Mouse (Mus musculus): Measurements from ENCODE around the gene Smarcb1.
"Not testable (repeated sequence)": the region's sequence is repeated elsewhere in the genome, so short reads cannot be mapped to it uniquely, and the experiment has no call there.

Gene Smarcb1

DNA sequence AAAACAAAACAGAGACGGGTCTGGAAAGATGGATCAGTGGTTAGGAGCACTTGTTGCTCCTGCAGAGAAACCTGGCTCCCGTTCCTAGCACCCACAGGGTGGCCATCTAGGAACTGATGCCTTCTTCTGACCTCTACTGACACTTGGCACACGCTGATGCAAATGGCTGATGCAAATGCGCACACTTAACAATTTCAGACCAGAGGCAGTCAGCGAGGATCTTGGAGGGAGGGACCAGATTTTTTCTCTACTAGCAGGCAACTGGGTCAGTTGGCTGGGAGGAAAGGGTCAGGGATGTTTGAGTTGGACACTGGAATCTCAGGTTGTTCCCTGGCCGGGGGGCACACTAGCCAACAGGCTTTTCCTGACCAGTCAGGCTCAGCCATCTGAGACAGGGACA, 11.5 kb upstream of the Smarcb1 start, which contains the start of gene Chchd10:
TSS of gene Chchd10 (plus strand) at position 240 of the 400 bp plus-strand sequence.
- DNase-seq: no peak

DNA sequence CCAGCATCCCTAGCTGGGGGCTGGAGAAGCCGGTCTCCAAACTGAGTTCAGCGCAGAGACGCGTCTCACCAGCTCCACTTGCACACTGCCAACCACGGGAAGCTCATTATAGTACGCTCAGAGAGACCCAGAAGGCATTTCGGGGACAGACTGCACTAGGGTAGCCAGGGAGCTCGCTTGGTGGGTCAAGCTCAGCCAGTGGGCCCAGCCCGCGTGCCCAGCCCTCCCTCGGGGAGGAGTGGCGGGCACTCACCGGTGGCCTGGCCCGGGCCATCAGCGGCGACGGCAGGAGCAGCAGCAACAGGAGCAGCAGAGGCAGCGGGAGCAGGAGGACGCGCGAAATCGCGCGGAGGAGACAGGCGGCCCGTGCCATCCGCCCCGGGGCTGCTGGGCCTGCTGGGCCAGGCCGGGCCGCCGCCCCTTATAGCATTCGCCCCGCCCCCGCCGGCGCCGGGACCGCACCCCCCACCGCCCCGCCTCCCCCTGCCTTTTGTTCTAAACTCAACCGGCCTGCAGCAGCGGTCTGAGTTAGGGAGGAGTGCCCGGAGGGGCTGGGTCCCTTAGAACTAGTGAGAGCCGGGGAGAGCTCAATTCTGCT, 10.8 kb upstream of the Smarcb1 start:
- DNase-seq: no peak

DNA sequence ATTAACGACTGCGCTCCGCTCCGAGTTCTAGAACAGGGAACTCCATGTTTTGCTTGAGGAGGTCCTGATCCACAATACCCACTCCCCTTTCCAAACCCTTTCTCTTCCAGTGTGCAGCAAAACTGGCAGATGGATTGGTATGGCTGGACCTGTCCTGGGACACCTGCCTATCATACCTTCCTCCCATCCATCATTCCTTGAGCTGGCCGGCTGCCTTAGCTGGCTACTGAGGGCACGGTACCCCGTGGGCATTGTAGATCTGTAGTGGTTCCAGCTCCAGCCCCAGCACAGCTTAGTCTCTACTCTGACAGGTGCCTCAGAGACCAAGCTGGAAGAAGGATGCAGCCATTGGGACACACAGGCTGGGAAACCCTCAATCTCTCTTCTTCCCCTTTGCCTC, 9.9 kb upstream of the Smarcb1 start:
- no peak for DNase-seq

DNA sequence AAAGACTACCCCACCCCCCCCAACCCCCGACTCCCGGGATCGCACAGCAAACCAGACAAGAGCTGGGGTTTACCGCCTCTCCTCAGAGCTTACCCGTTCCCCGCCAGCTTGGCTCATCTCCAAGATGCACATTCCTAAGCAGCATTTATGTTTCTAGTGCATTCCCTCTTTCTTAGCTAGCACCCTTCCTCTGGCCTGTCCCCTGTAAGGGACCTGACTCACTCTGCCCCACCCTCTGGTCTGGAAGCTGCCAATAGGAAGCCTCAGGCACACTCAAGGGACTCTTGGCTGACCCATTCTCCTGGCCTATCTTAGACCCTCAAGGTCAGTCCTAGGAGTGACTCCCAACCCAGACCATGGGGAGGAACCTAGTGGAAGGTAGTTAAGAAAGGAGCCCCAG, 8.9 kb upstream of the Smarcb1 start:
- DNase-seq: no peak

DNA sequence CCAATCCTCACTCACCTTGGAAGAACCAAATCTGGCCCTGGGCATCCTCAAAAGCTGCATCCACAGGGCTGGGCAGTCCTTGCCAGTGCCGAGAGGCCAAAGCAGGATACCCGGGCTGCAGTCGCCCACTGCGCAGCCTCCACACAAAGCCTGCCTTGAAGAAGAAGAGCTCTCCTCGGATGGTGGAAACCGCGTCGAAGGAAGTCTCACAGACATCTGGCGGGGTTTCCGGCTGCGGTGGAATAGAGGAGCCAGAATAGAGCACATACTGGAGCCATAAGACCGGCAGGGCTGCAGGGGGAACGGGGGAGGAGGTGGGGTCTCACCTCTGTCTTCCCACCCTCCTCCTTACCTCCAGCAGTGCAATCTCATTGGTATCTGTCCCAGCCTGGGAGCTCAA, 5.0 kb upstream of the Smarcb1 start:
- no peak for DNase-seq

DNA sequence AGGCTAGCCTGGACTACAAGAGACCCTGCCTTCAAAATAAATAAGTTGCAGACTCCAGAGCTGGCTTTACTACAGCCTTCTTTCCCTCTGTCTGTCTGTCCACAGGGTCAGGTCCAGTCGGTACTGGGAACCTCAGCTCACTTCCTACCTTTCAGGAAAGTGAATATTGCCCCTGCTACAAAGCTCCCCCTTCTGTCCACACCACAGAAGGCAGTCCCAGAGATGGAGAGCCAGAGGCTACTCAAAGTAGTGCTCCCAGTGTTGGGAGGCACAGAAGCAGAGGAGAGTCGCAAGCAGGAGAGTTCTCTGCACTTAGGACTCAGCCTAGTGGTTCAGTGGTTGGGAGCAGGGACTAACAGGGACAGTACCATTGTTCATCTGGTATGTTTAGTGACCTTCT, 2.9 kb upstream of the Smarcb1 start:
- no peak for DNase-seq

DNA sequence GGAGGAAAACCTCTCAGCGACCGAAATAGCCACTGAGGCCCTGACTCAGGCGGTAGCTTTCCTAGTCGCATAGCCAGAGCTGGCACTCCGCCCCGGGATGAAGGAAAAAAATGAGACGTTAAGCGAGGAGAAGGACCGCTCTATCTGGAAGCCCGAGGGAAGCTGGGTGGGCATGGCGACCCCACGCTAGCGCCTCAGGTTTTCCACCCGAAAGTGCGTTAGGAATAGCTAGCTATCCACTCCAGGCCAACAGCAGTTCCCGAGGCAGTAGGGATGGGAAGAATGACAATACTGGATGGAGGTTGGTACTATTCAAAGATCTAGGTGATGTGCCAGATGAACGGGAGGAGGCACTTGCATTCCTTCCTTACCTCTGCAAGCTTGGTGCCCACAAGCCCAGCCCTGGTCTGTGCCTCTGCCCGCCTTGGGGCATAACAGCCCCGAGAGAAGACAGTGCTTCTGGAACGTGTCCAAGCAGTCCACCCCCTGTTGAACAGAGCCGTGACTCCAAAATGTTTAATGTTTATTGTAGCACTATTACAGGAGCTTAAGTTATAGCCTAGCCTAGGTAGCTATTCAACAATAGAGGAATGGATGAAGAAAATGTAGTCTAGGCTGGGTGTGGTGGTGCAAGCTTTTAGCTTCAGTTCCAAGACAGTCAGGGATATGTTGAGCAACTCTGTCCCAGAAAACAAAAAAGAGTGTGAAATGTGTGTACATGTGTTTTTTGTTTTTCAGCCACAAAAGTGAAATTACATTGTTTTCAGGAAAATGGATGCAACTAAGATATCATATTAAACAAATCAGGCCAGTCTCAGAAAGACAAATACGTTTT, 526 bp upstream of the Smarcb1 start:
- peak; percentile 72 for DNase-seq

DNA sequence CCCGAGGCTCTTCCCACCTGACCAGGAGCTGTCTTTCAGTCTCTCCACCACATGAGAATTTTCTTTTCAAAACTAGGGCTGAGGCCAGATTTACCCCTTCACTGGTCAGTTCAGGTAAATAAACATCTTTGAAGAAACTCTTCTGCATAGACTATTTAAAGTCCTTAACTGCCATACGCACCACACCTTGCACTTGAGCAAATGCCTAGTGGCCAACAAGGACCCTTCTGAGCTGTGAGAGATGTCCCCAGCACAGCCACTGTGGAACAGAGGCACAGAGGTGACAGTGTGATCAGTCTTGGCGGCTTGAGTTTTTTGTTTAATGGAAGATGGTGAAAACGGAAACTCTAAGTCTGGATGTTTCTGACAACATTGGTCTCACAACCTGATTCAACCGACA, 2.4 kb downstream of the Smarcb1 start:
- no peak for DNase-seq

DNA sequence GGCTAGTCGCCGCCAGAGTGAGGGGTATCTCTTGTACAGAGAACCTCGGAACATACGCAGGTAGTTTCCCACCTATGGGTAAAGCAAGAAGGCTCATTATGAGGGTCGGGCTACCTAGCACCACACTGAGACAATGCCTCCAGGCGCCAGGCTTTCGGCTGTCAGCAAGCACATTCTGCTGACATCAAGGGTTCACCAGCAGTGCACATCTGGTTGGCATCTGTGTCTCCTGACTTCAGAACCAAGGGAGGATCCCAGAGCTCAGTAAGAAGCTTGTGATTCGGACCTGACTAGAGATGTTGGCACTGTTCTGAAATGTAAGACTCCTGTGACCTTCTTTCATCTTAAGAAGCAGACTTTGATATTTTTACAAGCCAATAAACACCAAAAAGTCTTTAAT, 4.6 kb downstream of the Smarcb1 start:
- DNase-seq: no peak

DNA sequence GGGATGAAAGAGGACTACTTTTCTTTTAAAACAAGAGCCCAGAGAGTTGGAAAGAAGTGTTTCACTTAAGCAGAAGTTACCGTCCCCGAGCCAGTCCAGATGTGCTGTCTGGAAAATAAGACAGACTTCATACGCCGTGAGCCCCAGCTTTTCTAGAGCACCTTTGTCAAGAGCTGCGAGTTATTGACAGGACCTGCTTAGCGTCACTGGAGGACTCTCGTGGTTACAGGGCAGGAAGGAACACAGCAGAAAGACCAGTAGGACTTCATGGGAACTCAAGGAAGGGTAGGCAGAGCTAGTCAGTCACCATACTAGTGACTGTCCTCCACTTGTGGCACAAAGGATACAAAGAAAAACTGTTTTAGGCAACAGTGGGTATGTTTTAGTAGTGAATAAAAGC, 5.9 kb downstream of the Smarcb1 start:
- DNase-seq: no peak

DNA sequence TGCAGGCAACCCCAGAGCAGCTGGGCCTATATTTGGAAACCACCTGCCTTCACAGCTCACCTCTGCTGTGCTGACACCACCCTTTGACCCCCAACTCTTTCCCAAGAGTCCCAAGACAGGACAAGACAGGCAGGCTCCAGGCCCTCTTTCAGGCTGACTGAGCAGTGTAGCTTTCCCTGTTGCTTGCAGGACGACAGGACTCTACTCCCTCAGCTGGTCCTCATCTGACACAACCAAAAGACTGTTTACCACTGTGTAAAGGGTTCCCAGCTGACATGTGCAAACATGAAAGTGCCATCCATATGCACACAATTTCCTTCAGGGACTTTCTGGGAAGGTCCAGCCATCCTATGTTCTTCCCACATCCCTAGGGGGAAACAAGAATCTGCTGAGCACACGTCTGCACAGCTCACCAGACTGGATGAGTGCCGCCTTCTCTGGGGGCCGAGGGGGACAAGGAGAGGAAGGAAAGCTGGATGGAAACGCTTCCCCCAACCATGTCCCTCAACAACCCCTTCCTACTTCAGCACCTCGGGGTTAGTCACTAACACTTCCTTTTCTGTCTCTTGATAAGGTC, 8.3 kb downstream of the Smarcb1 start:
- no peak for DNase-seq

DNA sequence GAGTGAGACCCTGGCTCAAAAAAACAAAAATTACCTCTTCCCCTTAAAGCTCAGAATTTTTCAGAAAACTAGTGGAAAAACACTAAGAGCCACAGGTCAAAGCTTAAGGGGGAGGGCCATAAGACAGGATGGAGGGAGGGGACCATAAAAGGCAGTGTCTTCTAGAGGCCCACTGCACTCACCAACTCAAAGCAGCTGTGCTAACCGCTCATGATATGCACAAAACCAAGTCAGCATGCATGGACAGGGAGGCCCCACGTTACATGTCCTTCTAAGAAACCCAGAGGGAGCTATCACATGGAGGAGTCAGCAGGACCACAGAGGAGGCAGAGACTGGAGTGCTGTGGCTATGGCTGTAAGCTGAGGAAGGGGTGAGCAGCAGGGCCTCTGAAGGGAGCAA, 10.7 kb downstream of the Smarcb1 start:
- no peak for DNase-seq

DNA sequence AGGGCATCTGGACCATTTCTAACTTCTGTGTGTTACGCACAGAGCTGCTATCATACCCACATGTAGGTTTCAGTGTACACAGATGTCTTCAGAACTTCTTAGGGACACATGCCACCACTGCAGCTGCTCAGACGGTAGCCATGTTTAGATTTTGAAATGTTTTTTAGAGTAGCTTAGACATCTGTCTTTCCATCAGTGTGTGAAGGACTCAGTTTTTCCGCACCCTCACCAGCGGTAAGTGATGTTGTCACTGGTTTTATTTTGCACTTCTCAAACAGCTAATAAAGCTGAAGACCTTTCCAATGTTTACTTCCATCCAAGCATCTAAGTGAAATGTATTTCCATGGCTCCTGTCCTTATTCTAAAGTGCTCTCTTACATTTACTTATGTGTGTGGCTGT, 14.5 kb downstream of the Smarcb1 start:
- no peak for DNase-seq

DNA sequence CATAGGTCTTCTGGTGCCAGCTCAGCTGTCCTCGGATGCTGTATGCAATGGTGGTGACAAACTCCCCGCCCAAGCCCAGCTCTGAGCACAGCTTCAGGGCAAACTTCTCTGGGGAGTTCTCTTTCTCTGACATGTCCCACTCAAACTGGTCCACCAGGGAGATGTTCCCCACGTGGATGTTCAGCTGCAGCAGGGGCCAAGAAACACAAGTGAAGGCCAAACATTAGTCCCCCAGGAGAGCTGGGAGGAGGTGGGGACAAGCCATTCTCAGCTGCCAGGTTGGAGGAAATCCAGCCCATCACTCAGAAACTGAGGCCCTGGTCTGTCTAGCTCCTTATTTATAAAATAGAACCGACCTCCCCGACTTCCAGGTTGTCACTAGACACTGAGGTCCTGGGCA, 17.0 kb downstream of the Smarcb1 start:
- no peak for DNase-seq

DNA sequence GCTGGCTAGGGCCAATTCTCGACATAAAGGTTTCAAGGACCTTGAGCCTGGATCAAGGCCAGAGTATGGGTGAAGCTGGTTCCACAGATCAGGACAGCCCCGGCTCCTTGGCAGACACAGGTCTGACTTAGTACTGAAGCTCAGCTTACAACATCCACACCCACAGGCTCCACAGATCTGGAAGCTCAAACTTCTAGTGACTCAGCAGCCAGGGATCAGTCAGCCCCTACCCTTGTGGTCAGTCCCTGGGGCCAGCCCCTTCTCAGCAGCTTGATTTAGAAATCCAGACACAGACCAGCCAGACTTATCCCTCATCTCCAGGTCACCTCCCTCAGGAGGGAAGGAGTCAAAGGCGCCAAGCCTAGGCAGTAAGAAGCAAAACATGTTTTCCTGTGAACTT, 22.6 kb downstream of the Smarcb1 start:
- no peak for DNase-seq

DNA sequence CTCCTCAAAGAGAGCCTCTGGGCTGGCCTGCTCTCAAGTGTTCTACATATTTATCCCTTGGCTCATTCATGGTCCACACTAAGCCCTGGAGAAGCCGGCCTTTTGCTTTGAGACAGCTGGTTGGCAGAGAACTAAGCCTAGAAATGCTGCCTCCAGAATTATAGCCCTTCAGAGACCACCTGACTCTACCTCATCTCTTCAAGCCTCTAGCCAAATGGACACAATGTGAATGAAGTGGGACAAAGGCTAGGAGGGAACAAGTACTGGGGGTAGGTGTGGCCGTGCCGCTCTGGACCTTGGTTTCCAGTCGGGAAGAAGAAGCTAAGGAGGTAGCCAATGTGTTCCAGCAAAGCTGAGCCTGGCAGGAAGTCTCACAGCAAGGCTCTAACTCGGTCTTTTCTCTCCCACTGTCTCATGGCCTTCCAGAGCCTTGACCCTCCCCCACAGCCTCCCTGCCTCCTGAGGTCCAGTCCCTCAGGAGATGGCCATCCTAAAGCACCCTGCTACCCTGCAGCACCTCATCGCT, 23.3 kb downstream of the Smarcb1 start:
- DNase-seq: no peak

DNA sequence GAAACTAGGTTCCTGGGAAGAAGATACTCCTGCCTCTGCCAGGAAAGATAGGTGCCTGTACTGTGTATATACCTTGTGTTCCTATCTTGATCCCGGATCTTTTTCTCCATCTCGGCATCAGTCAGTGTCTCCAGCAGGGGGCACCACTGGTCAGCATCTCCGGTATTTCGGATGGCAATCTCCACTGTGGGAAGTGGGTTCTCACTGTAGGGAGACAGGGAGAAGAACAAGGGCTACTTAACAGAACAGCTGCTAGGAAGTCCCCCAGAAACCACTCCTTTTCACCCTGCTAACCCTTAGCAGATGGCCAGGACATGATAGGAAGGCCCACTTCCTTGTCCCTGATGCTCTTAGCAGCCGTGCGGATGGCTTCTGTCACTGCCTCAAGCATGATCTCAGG, 24.0 kb downstream of the Smarcb1 start:
- peak; percentile 84 for DNase-seq

DNA sequence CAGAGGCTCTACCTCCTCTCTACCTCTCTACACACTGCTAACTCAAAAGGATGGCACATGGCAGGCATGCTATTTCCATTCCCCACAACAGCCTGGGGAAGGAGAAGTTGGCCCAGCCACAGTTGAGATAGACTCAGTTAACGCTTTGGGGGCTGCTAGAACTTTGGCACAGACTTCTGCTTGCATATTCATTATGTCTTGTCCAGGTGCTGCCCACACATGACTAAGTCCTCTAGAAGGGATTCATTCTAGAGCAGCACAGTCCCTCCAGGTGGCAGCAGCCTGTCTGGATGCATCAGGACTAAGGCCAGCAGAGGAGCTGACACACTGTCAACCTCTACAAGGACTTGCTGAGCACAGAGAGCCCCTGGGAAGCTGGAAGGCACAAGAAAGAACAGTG, 25.2 kb downstream of the Smarcb1 start:
- no peak for DNase-seq

DNA sequence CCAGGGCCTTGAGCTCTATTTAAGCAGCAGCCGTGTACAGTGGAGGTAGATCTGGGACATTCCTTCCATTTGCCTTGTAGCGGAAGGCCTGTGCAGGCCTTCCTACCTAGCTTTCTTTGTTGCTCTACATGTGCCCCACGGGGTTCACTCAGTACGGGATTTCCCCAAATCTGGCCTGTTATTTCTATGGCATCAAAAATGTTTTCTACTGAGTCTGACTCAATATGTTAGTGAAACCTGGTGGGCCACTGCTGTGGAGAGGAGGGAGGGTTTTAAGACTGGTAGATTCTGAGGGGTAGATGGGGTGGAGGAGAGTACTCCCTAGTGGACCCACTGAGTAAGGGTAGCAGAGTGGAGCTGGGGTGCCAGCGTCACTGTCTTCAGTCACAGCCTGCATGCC, 25.7 kb downstream of the Smarcb1 start:
- DNase-seq: no peak

DNA sequence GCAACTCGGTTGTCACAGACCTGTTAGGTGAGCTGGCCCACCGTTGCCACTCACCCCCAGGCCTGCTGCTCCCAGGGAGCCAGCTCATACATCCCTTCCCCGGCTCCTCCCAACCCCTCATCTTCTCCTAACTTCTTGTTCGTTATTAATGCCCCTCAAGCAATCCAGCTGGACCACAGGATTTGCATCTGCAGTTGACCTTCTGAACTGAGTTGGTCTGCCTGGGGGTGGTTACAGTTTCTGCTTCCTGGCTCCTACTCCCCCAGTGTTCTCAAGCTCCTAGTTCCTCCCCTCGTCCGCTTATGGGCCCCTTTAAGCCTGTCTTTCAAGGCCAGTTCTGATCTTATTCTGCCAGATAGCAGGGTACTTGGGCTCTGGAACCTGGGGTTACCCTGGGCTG, 26.8 kb downstream of the Smarcb1 start:
- no peak for DNase-seq

DNA sequence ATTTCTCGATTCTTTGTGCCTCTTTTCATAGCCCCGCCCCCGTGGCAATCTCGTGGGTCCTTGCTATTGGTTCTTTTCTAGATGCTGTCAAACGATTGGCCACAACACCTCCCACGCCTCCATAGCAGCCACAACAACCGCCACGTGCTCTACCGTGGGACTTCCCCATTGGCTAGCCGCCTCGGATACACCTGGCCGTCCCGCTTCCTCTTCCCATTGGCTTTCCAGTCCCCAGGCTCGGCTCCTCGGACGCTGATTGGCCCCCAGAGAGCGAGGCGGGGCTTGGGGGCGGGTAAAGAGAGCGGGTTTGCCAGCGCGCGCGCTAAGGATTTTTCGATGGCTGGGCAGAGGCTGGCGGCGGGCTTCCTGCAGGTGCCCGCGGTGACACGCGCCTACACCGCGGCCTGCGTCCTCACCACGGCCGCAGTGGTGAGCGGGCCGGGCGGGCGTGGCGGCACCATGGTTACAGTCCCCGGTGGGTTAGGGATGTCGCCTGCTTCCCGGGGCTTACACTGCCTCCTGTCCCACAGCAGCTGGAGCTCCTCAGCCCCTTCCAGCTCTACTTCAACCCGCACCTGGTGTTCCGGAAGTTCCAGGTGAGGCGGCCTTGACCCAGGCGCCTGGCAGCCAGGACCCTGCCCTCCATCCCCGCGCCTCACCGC, 28.2 kb downstream of the Smarcb1 start, which contains the start of gene Derl3:
TSS of gene Derl3 (plus strand) at position 325 of the 662 bp plus-strand sequence.
- peak; percentile 98 for DNase-seq

DNA sequence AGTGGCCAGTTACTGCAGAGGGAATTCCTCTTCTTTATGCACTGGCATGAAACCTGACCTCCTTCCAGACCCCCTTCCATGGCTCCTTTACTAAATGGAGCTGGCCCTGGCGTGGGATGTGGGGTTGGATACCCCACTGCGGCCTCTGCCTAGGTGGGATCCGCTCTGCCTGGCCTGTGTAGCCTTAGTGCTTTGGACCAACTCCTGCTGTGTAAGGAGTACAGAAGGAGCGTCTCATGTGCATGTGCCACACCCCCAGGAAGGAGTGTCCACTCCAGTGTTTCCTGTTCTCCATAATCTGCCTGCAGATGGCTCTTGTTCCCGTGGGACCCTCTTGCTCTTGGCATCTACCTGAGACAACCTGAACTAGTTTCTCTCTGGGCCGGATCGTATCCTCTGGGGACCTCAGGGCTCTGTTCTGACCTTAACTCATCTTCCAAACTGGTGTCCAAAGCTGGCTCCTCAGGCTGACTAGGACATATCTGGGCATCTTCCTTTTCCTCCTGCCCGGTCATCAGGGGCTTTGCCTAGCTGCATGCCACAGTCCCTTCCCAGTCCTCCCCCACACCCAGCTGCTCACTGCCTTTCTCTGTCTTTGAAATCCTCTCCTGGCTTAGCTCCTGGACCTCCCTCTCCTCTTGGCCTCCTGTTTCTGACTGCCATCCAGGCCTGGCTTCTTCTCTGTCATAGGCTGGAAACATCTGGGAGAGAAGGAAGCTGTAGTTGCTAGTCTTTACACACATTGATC, 31.8 kb downstream of the Smarcb1 start:
- no peak for DNase-seq

DNA sequence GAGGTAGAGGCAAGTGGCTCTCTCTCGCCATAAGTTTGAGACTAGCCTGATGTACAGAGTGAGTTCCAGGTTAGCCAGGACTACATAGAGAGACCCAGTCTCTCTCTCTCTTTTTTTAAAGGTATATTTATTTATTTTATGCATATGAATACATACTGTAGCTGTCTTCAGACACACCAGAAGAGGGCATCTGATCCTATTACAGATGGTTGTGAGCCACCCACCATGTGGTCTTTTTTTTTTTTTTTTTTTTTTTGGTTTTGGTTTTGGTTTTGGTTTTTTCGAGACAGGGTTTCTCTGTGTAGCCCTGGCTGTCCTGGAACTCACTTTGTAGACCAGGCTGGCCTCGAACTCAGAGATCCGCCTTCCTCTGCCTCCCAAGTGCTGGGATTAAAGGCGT, 33.9 kb downstream of the Smarcb1 start:
- DNase-seq: not testable (repeated sequence)
